Mouse (Mus musculus) megakaryocyte, adult 5-6 weeks (primary cell): ENCODE data around the gene Arrdc5. TPM values are rescaled to one million over a fixed set of nuclear protein-coding genes. Genes with fewer than 3 reads are reported as not detected.

Experiments
- ATAC-seq: 2 replicates; pipeline ENCODE4 v1.8.0; 2016; ENCODE audit warnings: mild to moderate bottlenecking, inconsistent platforms; ENCODE audit not compliant: poor library complexity, severe bottlenecking
- total RNA-seq, 2 experiments: library from RNA; stranded (forward) in 1 of 2; stranded (reverse) in 1 of 2; fragments of 153-499, 151-499 nt in 1 of 2; fragments of 221-1000, 200-1000 nt in 1 of 2; gene quantifications; 2 replicates each; pipeline versions ENCODE4 v1.2.3 to v1.2.4; 2015 to 2017

Gene Arrdc5
- total RNA-seq, 2 experiments from 2014 or later, result not detected

DNA sequence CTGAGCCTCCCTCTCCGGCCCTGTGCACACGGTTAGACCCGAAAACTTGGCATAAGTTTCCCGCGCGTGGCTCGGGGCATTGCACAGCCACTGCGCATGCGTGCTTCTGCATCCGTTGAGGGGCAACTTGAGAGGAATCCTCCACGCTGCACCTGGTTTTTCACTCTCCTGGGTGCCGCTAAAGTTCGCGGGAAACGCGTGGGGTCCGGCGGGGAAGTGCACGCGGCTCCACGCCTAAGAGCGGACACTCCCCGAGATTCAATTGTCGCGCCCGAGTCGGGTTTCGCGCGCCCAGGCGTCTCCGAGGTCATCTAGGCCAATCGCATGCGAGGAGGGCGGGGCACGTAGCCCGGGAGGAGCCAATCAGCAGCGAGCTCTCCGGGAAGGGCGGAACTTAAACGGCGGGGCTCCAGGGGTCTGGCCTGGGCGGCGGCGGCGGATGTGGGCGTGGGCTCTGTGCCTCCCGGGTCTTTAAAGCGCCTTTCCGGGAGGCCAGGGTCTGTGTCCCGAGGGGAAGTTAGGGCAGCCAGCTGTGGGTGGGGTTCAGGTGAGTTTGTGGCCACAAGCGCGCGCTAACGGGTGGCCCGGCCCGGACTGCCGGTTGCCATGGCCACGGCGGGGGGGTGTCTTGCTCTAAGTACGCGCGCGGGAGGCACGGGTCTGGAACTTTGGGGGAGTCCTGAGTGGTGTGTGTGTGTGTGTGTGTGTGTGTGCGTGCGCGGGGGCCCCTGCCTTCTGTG lies 3.9 kb upstream of the Arrdc5 start:
- ATAC-seq, result peak; percentile 90

GRCm38 (mm10) chr17:56303160-56303846 lies 3.2 kb upstream of the Arrdc5 start, which contains the start of gene Uhrf1:
Uhrf1 (plus strand) TSS chr17:56303321.
- ATAC-seq, result peak; percentile 69

GRCm38 (mm10) chr17:56302363-56302996 lies 2.4 kb upstream of the Arrdc5 start:
- no peak for ATAC-seq

- ATAC-seq, result no peak
Measured at GRCm38 (mm10) chr17:56298238-56298637, 1.8 kb downstream of the Arrdc5 start.

- no peak for ATAC-seq
Measured at GRCm38 (mm10) chr17:56296201-56296600, 3.9 kb downstream of the Arrdc5 start.

DNA sequence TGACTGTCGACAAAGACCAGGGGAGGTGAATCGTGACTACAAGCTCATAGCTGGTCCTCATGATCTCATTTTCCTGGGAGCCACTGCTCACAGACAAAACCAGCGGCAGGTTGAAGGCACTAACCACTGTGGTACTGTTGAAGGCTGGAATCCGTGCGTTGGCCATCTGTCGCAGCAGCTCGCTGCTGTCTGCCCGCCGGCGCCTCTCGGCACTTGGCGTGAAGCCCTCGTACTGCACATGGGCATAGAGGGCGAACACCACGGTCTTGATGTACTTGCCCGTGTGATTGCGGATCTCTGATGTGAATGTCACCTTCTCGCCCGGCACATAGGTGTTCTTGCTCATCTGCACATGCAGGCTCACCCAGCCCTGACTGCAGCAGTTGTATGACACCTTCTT lies 5.8 kb downstream of the Arrdc5 start:
- no peak for ATAC-seq

DNA sequence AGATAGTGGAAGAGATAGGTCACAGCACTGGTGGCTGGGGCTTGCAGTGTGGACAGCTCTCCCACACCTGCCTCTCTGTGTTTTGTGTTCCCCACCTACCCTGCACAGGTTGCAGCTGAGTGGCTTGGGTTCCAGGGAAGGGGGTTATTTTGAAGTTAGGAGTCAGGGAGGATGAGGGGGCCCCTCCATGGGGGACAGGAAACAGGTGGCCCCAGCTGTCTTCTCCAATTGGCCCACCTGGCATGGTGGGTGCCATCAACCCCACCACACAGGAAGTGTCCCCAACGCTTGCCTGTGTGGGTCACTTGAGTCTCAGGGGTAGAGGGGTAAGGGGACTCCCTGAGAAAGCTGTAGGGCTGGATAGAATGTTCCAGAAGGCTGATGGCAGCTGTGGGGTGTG lies 6.8 kb downstream of the Arrdc5 start:
- no peak for ATAC-seq

- no peak for ATAC-seq
Measured at GRCm38 (mm10) chr17:56292531-56293222, 7.4 kb downstream of the Arrdc5 start, which contains the start of gene Plin3. Plin3 (minus strand) TSS chr17:56292873.

- no peak for ATAC-seq
Measured at GRCm38 (mm10) chr17:56291826-56292475, 8.1 kb downstream of the Arrdc5 start.

DNA sequence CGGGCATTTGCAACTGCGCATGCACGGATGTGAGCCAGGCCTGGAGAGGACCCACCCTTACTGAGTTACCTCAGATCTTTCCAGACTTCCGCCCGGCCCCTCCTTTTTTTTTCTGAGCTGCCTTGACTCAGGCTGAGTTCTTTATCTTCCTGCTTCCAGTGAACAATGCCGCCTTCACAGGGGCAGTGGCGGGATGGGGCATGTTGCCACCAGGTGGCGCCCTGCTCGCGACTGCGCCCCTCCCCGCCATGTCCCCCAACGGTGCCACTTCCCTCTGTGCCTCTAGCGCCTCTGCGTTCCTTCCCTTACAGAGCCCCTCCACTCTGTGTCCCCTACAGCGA lies 8.9 kb downstream of the Arrdc5 start:
- ATAC-seq, result peak; percentile 80

- peak; percentile 76 for ATAC-seq
Measured at GRCm38 (mm10) chr17:56290388-56291170, 9.5 kb downstream of the Arrdc5 start.

DNA sequence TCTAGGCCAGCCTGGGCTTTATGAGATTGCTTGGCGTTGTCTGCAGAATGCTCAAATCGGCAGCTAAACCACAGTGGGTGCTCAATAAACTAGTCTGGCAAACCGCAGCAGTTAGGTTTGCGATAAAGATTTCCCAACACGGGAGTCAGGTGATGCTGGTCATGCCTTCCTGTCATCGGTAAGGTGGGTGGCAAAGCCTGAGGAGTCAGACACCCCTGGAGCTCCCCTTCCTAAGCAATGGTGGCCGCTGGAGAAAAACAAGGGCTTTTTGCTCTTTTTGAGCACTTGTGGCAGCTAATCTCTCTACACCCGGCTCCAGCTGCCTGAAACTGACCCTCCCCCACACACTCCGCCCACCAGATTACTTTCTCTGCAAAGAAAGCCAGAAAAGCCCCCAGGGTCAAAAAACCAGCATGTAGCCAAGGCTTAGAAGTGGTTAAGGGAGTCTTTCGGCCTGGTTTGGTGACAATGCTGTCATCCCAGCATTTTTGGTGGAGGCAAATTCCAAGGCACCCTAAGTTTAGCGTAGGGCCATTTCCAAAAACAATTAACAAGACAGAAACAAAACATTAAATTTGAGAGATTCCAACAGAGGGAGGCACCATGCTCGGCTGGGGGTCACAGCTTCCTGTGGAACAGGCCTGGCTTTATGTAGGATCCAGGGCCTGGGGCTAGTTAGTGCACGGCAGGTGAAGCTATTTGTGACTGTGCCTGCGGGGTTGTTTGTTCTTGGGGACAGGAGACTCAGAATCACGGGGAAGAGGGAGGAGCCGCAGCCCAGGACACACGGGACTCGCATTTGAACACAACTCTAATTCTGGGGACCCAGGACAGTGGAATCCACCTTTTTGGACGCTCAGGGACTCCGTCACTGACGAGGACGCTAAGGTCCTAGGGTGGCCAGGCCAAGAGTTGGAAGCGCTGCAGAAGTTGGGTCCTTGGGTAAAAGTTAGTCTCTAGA lies 10.4 kb downstream of the Arrdc5 start:
- ATAC-seq, result peak; percentile 31

DNA sequence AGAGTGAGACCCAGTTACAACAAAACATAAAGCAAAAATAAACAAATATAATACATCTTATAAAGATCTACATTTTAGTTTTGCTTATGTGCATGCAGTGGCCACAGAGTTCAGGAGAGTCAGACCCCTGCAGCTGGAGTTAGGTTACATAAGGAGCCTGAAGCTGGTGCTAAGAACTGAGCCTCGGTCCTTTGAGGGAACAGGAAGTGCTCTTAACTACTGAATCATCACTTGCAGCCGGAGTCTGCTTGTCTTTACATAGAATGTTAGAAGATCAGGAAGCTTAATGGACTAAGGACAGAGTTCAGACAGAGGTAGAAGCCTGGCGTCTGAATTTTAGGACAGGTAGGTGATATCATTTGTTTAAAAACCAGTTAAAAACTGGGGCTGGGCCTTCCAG lies 11.2 kb downstream of the Arrdc5 start:
- ATAC-seq, result no peak

- ATAC-seq, result no peak
Measured at GRCm38 (mm10) chr17:56287830-56288229, 12.3 kb downstream of the Arrdc5 start.

- no peak for ATAC-seq
Measured at GRCm38 (mm10) chr17:56285995-56286394, 14.1 kb downstream of the Arrdc5 start.

- peak; percentile 61 for ATAC-seq
Measured at GRCm38 (mm10) chr17:56283316-56283715, 16.8 kb downstream of the Arrdc5 start.

DNA sequence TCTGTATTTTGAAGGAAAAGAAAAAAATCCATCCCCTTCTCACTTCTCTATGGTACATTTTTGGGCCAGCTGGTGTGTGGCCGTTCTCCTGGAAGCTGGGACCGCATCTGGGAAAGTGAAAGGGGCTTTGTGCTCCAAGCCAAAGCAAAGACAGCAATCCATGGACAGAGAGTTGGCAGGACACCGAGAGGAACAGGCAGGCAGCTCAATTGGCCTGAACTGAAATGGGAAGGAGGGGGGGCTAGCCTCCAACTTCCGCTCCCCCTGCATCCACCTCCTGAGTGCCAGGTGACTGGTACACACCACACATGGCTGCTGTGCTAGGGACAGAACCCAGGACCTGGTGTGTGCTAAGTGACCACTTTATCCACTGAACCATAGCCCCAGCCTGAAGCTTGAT lies 17.3 kb downstream of the Arrdc5 start:
- ATAC-seq, result no peak

DNA sequence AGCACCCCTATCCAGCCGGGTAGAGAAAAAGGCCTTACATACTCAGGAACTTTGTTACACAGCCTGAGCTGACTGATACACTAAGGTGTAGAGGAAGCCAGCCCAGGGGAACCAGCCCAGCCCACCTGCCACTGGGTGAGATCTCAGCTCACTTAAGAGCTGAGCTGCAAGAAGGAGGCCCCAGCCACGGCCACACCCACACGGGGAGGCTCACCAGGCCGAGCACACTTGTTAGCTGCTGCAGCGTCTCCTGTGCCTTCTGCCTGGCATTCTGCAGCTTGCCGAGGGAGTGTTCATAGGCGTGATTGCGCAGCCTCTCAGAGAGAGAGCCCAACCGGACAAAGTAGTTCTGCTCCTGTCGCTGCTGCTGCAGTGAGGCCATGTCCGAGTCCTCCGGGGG lies 18.9 kb downstream of the Arrdc5 start:
- peak; percentile 53 for ATAC-seq
